Mouse (Mus musculus): ENCODE results near the gene Slc30a6.

- TF ChIP-seq CEBPB (IDR thresholded peaks at IDR 0.05; ENCODE audit: low read depth) (no peak), USF1 (IDR thresholded peaks at IDR 0.05; ENCODE audit: low read depth) (no peak)
These were observed 19.3 kb downstream of the Slc30a6 start for GRCm38 (mm10) chr17:74414671-74415070.

Data from C2C12 (cell line).